Mouse (Mus musculus): ENCODE data around the gene Gss.

GRCm38 (mm10) chr2:155603707-155604106 lies 11.1 kb upstream of the Gss start:
- TF ChIP-seq POLR2A (IDR thresholded peaks at IDR 0.05; ENCODE audit: insufficient read length, low read depth) (no peak), SRF (IDR thresholded peaks at IDR 0.05; ENCODE audit: control insufficient read depth, insufficient read length, low read depth) (no peak), POLR2AphosphoS2 (IDR thresholded peaks at IDR 0.05; ENCODE audit: insufficient read length, low read depth) (no peak), TCF3 (IDR thresholded peaks at IDR 0.05; ENCODE audit: insufficient read length, low read depth) (no peak), MYOD1 (IDR thresholded peaks at IDR 0.05; ENCODE audit: control insufficient read depth in 1 of 3, insufficient read length in 2 of 3, low read depth in 2 of 3) (no peak), TCF12 (IDR thresholded peaks at IDR 0.05; ENCODE audit: insufficient read depth, poor library complexity, severe bottlenecking) (no peak), MAX (IDR thresholded peaks at IDR 0.05; ENCODE audit: low read depth) (no peak)

Measured in myocyte (in vitro differentiated cells).